Mouse (Mus musculus): ENCODE data around the gene Sntg2. TPM values are rescaled to one million over a fixed set of nuclear protein-coding genes. Genes with fewer than 3 reads are reported as not detected.

Gene Sntg2
- polyA plus RNA-seq, 1 experiment from 2014 or later, result 6.2 TPM

- no peaks in the 10 kb centered on the region for H3K36me3 ChIP-seq (ENCODE audit: insufficient read depth, low read length)
- H3K4me2 ChIP-seq (ENCODE audit: low read length), result no peak overlapping the region
- 7% methylated on average over 6 of the region's 6 CpGs for WGBS
- no peaks in the 10 kb centered on the region for H3K27me3 ChIP-seq (ENCODE audit: insufficient read depth, low read length)
- H3K9me3 ChIP-seq (replicated peaks; ENCODE audit: low read length), result no peaks in the 10 kb centered on the region
- no peak overlapping the region for H3K9ac ChIP-seq (ENCODE audit: low read depth, low read length)
- H3K4me1 ChIP-seq (replicated peaks; ENCODE audit: insufficient read depth, low read length), result no peaks in the 10 kb centered on the region; the same call in 1 of the 2 replicates
- peak; percentile 93 for TF ChIP-seq CTCF (IDR thresholded peaks at IDR 0.05; ENCODE audit: low read depth)
- DNase-seq (ENCODE audit: low spot score) (peak; percentile 92), ATAC-seq (replicated peaks; ENCODE audit: low FRiP score, low read depth) (no peak)
- no peak overlapping the region for H3K4me3 ChIP-seq (replicated peaks; ENCODE audit: low read depth, low read length)
- no peak overlapping the region for H3K27ac ChIP-seq
These were observed 3.4 kb downstream of the Sntg2 start for GRCm38 (mm10) chr12:30369786-30370185.

GRCm38 (mm10) chr12:30369141-30369540 lies 4.0 kb downstream of the Sntg2 start:
- TF ChIP-seq CTCF (IDR thresholded peaks at IDR 0.05; ENCODE audit: low read depth), result no peak
- no peaks in the 10 kb centered on the region for H3K36me3 ChIP-seq (ENCODE audit: insufficient read depth, low read length)
- H3K4me3 ChIP-seq (replicated peaks; ENCODE audit: low read depth, low read length), result no peak overlapping the region
- no peaks in the 10 kb centered on the region for H3K9me3 ChIP-seq (replicated peaks; ENCODE audit: low read length)
- 64% methylated on average over 6 of the region's 6 CpGs for WGBS
- H3K27me3 ChIP-seq (ENCODE audit: insufficient read depth, low read length), result no peaks in the 10 kb centered on the region
- ATAC-seq (replicated peaks; ENCODE audit: low FRiP score, low read depth), result no peak
- H3K4me1 ChIP-seq (replicated peaks; ENCODE audit: insufficient read depth, low read length), result no peaks in the 10 kb centered on the region; the same call in 1 of the 2 replicates
- H3K27ac ChIP-seq, result no peak overlapping the region
- no peak overlapping the region for H3K9ac ChIP-seq (ENCODE audit: low read depth, low read length)
- no peak overlapping the region for H3K4me2 ChIP-seq (ENCODE audit: low read length)
- DNase-seq (ENCODE audit: low spot score), result no peak

DNA sequence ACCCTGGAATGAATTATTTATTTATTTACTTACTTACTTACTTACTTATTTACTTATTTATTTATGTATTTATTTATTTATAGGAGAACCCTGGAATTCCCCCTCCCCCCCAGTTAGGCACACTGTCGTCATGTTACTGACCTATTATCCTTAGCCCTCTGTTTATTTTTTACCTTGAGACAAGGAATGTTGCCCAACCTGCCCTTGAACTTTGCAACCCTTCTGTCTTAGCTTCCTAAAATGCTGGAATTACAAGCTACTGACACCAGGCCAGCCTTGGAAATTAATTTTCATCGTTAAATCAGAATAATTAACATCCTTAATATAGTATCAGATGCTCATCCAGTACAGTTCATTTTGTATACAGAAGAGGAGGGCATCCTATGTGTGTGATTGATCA lies 10.9 kb downstream of the Sntg2 start:
- Histone ChIP-seq H3K9me3 (replicated peaks; ENCODE audit: low read length) (no peaks in the 10 kb centered on the region), H3K27ac (no peak overlapping the region), H3K27me3 (ENCODE audit: insufficient read depth, low read length) (no peaks in the 10 kb centered on the region), H3K9ac (ENCODE audit: low read depth, low read length) (no peak overlapping the region), H3K4me3 (replicated peaks; ENCODE audit: low read depth, low read length) (no peak overlapping the region), H3K4me1 (replicated peaks; ENCODE audit: insufficient read depth, low read length) (no peaks in the 10 kb centered on the region), H3K4me2 (ENCODE audit: low read length) (no peak overlapping the region), H3K36me3 (ENCODE audit: insufficient read depth, low read length) (no peaks in the 10 kb centered on the region)
- no peak for ATAC-seq (replicated peaks; ENCODE audit: low FRiP score, low read depth)
- 76% methylated on average over 2 of the region's 2 CpGs for WGBS
- no peak for DNase-seq (ENCODE audit: low spot score)
- TF ChIP-seq CTCF (IDR thresholded peaks at IDR 0.05; ENCODE audit: low read depth), result no peak

DNA sequence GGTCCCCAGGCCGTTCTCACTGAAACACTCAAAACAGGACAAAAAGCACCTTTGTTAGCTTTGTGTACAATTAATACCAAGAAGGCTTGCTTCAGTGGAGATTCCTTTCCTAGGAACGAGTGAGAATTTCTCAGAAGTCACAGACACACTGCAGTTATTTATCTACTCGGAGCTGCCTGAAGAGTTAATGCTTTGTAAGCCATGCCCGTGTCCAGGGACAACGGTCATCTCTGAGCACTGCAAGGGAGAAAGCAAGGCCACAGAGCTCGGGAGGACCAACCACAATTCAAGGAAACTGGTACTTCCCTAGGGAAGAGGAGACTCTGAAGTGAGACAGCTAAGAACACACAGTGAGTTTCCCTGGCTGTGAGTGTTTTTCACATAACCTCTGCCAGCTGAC lies 15.5 kb downstream of the Sntg2 start:
- no peaks in the 10 kb centered on the region for H3K36me3 ChIP-seq (ENCODE audit: insufficient read depth, low read length)
- no peak overlapping the region for H3K27ac ChIP-seq
- no peak overlapping the region for H3K4me3 ChIP-seq (replicated peaks; ENCODE audit: low read depth, low read length)
- WGBS, result 41% methylated on average over 6 of the region's 6 CpGs
- no peaks in the 10 kb centered on the region for H3K9me3 ChIP-seq (replicated peaks; ENCODE audit: low read length)
- no peaks in the 10 kb centered on the region for H3K4me1 ChIP-seq (replicated peaks; ENCODE audit: insufficient read depth, low read length)
- DNase-seq (ENCODE audit: low spot score) (peak; percentile 16), ATAC-seq (replicated peaks; ENCODE audit: low FRiP score, low read depth) (no peak; the same call in 1 of the 2 replicates)
- H3K4me2 ChIP-seq (ENCODE audit: low read length), result no peak overlapping the region
- no peaks in the 10 kb centered on the region for H3K27me3 ChIP-seq (ENCODE audit: insufficient read depth, low read length)
- TF ChIP-seq CTCF (IDR thresholded peaks at IDR 0.05; ENCODE audit: low read depth), result no peak
- H3K9ac ChIP-seq (ENCODE audit: low read depth, low read length), result no peak overlapping the region

GRCm38 (mm10) chr12:30352393-30352792 lies 20.8 kb downstream of the Sntg2 start:
- Histone ChIP-seq H3K27me3 (ENCODE audit: insufficient read depth, low read length) (no peaks in the 10 kb centered on the region), H3K4me1 (replicated peaks; ENCODE audit: insufficient read depth, low read length) (no peaks in the 10 kb centered on the region), H3K4me3 (replicated peaks; ENCODE audit: low read depth, low read length) (no peak overlapping the region), H3K4me2 (ENCODE audit: low read length) (no peak overlapping the region), H3K9me3 (replicated peaks; ENCODE audit: low read length) (no peaks in the 10 kb centered on the region), H3K9ac (ENCODE audit: low read depth, low read length) (no peak overlapping the region), H3K27ac (no peak overlapping the region), H3K36me3 (ENCODE audit: insufficient read depth, low read length) (no peaks in the 10 kb centered on the region)
- no peak for ATAC-seq (replicated peaks; ENCODE audit: low FRiP score, low read depth)
- TF ChIP-seq CTCF (IDR thresholded peaks at IDR 0.05; ENCODE audit: low read depth), result no peak
- 43% methylated on average over 2 of the region's 2 CpGs for WGBS
- peak; percentile 61 for DNase-seq (ENCODE audit: low spot score)

DNA sequence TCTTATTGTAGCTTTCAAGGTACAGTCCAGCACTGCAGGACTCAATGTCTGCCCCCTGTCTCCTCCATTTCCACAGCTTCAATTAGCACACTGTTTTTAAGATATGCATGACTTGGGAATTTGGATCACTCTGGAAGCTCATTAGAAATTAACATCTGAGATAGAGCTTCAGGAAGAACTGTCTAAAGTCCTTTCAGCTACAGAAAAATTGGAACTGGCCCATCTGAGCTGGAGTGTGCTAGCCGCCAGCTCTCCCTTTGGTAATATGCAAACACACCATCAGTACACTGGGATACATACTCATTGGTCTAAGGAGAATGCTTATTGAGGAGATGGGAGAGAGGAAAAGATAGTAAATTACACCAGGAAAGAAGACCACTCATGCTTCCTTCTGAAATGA lies 25.1 kb downstream of the Sntg2 start:
- no peak overlapping the region for H3K9ac ChIP-seq (ENCODE audit: low read depth, low read length)
- DNase-seq (ENCODE audit: low spot score) (no peak), ATAC-seq (replicated peaks; ENCODE audit: low FRiP score, low read depth) (no peak)
- no peak overlapping the region for H3K27ac ChIP-seq
- no peaks in the 10 kb centered on the region for H3K27me3 ChIP-seq (ENCODE audit: insufficient read depth, low read length)
- H3K9me3 ChIP-seq (replicated peaks; ENCODE audit: low read length), result no peaks in the 10 kb centered on the region
- no peak for TF ChIP-seq CTCF (IDR thresholded peaks at IDR 0.05; ENCODE audit: low read depth)
- no peak overlapping the region for H3K4me2 ChIP-seq (ENCODE audit: low read length)
- whole genome bisulfite sequencing, result 89% methylated on average over 1 of the region's 1 CpGs
- no peak overlapping the region for H3K4me3 ChIP-seq (replicated peaks; ENCODE audit: low read depth, low read length)
- no peaks in the 10 kb centered on the region for H3K36me3 ChIP-seq (ENCODE audit: insufficient read depth, low read length)
- no peaks in the 10 kb centered on the region for H3K4me1 ChIP-seq (replicated peaks; ENCODE audit: insufficient read depth, low read length)

GRCm38 (mm10) chr12:30347284-30347683 lies 25.9 kb downstream of the Sntg2 start:
- Histone ChIP-seq H3K4me2 (ENCODE audit: low read length) (no peak overlapping the region), H3K27ac (no peak overlapping the region), H3K36me3 (ENCODE audit: insufficient read depth, low read length) (no peaks in the 10 kb centered on the region), H3K9ac (ENCODE audit: low read depth, low read length) (no peak overlapping the region), H3K4me3 (replicated peaks; ENCODE audit: low read depth, low read length) (no peak overlapping the region), H3K9me3 (replicated peaks; ENCODE audit: low read length) (no peaks in the 10 kb centered on the region), H3K4me1 (replicated peaks; ENCODE audit: insufficient read depth, low read length) (no peaks in the 10 kb centered on the region), H3K27me3 (ENCODE audit: insufficient read depth, low read length) (no peaks in the 10 kb centered on the region)
- no peak for TF ChIP-seq CTCF (IDR thresholded peaks at IDR 0.05; ENCODE audit: low read depth)
- 78% methylated on average over 4 of the region's 4 CpGs for WGBS
- ATAC-seq (replicated peaks; ENCODE audit: low FRiP score, low read depth), result no peak
- no peak for DNase-seq (ENCODE audit: low spot score)
